Mouse (Mus musculus) thymus, adult 2 months (tissue): ENCODE measurements around the gene Smarcb1. TPM values are rescaled to one million over a fixed set of nuclear protein-coding genes. Genes with fewer than 3 reads are reported as not detected.

ENCODE experiments used
- DNase-seq: peaks from one replicate; pipeline ENCODE4 v3.0.0; 2021
- H3K27ac ChIP-seq: fragments of 200-500 bp; 2 replicates; pipeline ENCODE4 v1.5.1; 2012; ENCODE audit warnings: low read length, control low read depth; ENCODE audit not compliant: control insufficient read depth, insufficient read depth
- H3K27me3 ChIP-seq: fragments of 200-500 bp; 2 replicates; pipeline ENCODE4 v1.6.1; 2012; ENCODE audit warnings: mild to moderate bottlenecking, low read length, moderate library complexity, mixed read lengths; ENCODE audit not compliant: control insufficient read depth, insufficient read depth
- H3K36me3 ChIP-seq: fragments of 200-500 bp; 2 replicates; pipeline ENCODE4 v1.6.1; 2012; ENCODE audit warnings: mild to moderate bottlenecking, low read length, moderate library complexity; ENCODE audit not compliant: control insufficient read depth, insufficient read depth
- H3K4me1 ChIP-seq: fragments of 200-500 bp; replicated peaks from 2 replicates; pipeline ENCODE4 v1.6.1; 2012; ENCODE audit warnings: low read length; ENCODE audit not compliant: control insufficient read depth, insufficient read depth
- H3K4me3 ChIP-seq: fragments of 200-500 bp; 2 replicates; pipeline ENCODE4 v1.5.1; 2012; ENCODE audit warnings: mild to moderate bottlenecking, low read length, control low read depth, moderate library complexity; ENCODE audit not compliant: control insufficient read depth, insufficient read depth
- CTCF ChIP-seq: fragments of 200-500 bp; IDR thresholded peaks from 2 replicates; pipeline ENCODE4 v1.5.1; 2012; ENCODE audit warnings: mild to moderate bottlenecking, control low read depth, low read length, moderate library complexity, borderline replicate concordance; ENCODE audit not compliant: control insufficient read depth, poor library complexity, insufficient read depth; ENCODE audit errors: extremely low read depth
- POLR2A ChIP-seq: fragments of 200-500 bp; IDR thresholded peaks from 2 replicates; pipeline ENCODE4 v1.6.1; 2012; ENCODE audit warnings: mild to moderate bottlenecking, low read length, control low read depth, moderate library complexity; ENCODE audit not compliant: control insufficient read depth, poor library complexity, insufficient read depth; ENCODE audit errors: extremely low read depth
- WGBS: fragments of 180-500 bp; shearing (Covaris S2); methylation state at CpG from one replicate; pipeline ENCODE4 v1.1.7; 2018; 5-methylcytosine and 5-hydroxymethylcytosine counted together
- polyA plus RNA-seq: library from polyadenylated mRNA; depleted of rRNA; stranded (reverse); fragments of >200 nt; gene quantifications from 2 replicates; pipeline ENCODE4 v1.2.3, GENCODE M21; 2012

The Smarcb1 gene
- polyA plus RNA-seq, 1 experiment: 63.0 TPM

DNA sequence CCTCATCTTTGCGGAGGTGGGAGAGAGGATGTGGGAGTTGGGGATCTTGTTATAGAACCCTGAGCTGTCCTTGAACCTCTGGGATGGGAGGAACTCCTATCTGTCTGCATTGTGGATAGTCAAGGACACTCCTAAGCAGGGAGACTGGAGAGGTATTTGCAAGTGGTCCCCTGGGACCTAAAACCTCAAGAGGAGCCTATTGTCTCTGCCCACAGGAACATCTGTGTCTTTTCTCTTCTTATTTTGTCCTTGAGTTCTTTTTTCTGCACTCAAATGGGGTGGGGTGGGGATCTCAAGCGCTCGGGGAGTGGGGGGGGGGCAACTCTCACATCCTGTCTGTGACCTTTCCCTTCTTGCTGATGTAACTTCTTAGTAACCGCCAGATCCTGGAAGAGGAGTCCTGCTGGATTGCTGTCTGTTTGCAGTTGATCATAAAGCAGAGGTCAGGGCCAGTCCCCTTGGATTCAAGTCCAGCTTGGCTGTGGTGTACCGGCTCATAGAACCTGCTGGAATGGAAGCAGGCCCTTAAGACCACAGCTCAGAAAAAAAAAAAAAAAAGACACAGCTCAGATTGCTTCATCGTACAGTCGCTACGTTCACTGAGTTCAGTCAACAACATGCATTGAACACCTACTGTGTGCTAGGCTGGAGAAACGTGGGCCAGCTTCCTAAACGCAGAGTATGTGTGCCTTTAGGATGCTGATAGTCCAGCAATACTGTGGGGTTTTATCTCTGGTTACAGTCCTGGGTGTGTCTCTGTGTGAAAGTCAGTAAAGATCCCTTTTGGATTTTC is 16.6 kb upstream of the Smarcb1 start:
- H3K27ac ChIP-seq: no peak overlapping the region
- H3K27me3 ChIP-seq: no peaks in the 10 kb centered on the region; the same call in 1 of the 2 replicates
- 76% methylated on average over 10 of the region's 10 CpGs for WGBS
- H3K4me1 ChIP-seq: peaks cover 7% of the 10 kb centered on the region
- H3K36me3 ChIP-seq: no peaks in the 10 kb centered on the region
- H3K4me3 ChIP-seq: no peak overlapping the region
- no peak for DNase-seq
- no peak for TF ChIP-seq CTCF
- TF ChIP-seq POLR2A: no peak

- TF ChIP-seq CTCF (no peak), POLR2A (no peak)
- 93% methylated on average over 18 of the region's 18 CpGs for WGBS
- Histone ChIP-seq H3K36me3 (no peaks in the 10 kb centered on the region), H3K4me3 (no peak overlapping the region), H3K27ac (no peak overlapping the region), H3K4me1 (peaks cover 13% of the 10 kb centered on the region), H3K27me3 (no peaks in the 10 kb centered on the region; the same call in 1 of the 2 replicates)
- no peak for DNase-seq
Measured at GRCm38 (mm10) chr10:75936909-75937667, 15.7 kb upstream of the Smarcb1 start.

- Histone ChIP-seq H3K4me1 (peaks cover 17% of the 10 kb centered on the region), H3K27ac (no peak within 1 kb of the TSS), H3K36me3 (no peaks in the 10 kb centered on the region), H3K4me3 (peak within 1 kb of the TSS; percentile 75), H3K27me3 (peaks cover 2% of the 10 kb centered on the region; the same call in 1 of the 2 replicates)
- peak; percentile 56 for DNase-seq
- TF ChIP-seq POLR2A (no peak), CTCF (no peak)
- 6% methylated on average over 50 of the region's 51 CpGs for WGBS
Measured at GRCm38 (mm10) chr10:75935680-75936541, 14.5 kb upstream of the Smarcb1 start, which contains the start of gene Mmp11. Gene Mmp11, minus strand, starts transcription at chr10:75936496.

DNA sequence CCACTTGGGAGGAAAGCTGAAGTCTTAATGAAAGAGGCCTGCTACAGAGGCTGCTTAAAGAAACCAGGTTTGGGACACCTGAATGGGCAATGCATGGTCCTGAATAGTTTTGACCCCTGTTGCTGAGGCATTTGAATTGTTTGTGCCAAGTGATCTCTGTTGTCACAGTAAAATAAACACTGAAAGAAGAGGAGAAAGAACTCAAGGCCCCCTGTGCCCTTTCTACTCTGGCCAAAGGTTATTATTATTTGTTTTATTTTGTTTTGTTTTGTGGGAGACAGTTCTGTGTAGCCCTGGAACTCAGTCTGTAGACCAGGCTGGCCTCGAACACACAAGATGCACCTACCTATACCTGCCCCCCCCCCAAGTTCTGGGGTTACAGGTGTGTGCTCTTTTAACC is 13.6 kb upstream of the Smarcb1 start:
- Histone ChIP-seq H3K4me1 (peaks cover 17% of the 10 kb centered on the region), H3K27me3 (peaks cover 4% of the 10 kb centered on the region; the same call in 1 of the 2 replicates), H3K36me3 (no peaks in the 10 kb centered on the region), H3K4me3 (no peak overlapping the region), H3K27ac (no peak overlapping the region)
- 74% methylated on average over 1 of the region's 1 CpGs for WGBS
- TF ChIP-seq CTCF (no peak), POLR2A (no peak)
- DNase-seq: no peak

DNA sequence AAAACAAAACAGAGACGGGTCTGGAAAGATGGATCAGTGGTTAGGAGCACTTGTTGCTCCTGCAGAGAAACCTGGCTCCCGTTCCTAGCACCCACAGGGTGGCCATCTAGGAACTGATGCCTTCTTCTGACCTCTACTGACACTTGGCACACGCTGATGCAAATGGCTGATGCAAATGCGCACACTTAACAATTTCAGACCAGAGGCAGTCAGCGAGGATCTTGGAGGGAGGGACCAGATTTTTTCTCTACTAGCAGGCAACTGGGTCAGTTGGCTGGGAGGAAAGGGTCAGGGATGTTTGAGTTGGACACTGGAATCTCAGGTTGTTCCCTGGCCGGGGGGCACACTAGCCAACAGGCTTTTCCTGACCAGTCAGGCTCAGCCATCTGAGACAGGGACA is 11.5 kb upstream of the Smarcb1 start, which contains the start of gene Chchd10:
TSS of gene Chchd10 (plus strand) at position 240 of the 400 bp plus-strand sequence.
- Histone ChIP-seq H3K4me3 (peak within 1 kb of the TSS; percentile 46), H3K27me3 (peaks cover 4% of the 10 kb centered on the region; the same call in 1 of the 2 replicates), H3K36me3 (no peaks in the 10 kb centered on the region), H3K27ac (no peak within 1 kb of the TSS), H3K4me1 (peaks cover 17% of the 10 kb centered on the region)
- 88% methylated on average over 6 of the region's 6 CpGs for WGBS
- DNase-seq: no peak
- TF ChIP-seq CTCF: no peak
- no peak for TF ChIP-seq POLR2A
